Mouse (Mus musculus) thymus, postnatal 10 days (tissue): ENCODE data around the gene Snx21.

Source experiments
- DNase-seq, 2 experiments: peaks; one replicate each; pipeline ENCODE4 v3.0.0; 2021; ENCODE audit warnings: low spot score in 2 of 2

Snx21 gene

DNA sequence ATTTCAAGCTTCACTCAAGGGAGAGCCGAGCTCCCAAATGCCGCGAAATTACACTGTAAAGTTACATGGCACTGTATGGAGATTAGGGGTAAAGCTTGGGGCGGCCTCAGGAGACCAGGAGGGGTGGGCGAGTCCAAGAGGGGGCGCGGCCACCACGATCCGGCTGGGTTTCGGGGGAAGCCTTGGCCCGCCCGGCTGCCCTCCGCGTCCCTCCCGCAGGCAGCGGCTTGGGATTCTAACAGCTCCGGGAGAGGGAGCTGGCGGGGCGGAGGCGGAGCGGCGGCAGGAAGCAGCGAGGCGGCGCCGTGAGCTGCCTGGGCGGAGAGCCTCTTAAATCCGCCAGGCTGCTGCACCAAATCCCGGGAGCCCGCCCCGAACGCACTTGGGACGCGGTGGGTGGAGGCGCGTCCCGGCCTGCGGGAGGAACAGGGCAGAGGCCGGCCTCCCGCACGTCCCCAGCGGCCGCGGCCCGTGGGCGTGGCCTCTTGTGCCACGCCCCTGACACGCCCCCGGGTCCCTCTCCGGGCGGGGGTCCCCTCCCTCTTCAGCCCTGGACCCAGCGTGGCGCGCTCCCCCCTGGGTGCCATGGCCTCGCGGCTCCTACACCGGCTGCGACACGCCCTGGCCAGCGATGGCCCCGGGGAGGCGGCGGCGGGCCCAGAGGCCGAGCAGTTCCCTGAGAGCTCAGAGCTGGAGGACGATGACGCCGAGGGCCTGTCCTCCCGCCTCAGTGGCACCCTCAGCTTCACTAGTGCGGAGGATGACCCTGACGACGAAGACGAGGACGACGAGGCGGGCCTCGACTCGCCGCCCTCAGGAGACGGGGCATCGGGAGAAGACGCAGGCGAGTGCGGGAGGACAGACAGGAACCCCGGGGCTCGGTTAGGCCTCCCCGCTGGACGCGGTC lies at the start of gene Snx21:
Gene Snx21, plus strand, starts transcription at position 343 of the 907 bp plus-strand sequence.
- peak; percentile 40 to 53 for DNase-seq

DNA sequence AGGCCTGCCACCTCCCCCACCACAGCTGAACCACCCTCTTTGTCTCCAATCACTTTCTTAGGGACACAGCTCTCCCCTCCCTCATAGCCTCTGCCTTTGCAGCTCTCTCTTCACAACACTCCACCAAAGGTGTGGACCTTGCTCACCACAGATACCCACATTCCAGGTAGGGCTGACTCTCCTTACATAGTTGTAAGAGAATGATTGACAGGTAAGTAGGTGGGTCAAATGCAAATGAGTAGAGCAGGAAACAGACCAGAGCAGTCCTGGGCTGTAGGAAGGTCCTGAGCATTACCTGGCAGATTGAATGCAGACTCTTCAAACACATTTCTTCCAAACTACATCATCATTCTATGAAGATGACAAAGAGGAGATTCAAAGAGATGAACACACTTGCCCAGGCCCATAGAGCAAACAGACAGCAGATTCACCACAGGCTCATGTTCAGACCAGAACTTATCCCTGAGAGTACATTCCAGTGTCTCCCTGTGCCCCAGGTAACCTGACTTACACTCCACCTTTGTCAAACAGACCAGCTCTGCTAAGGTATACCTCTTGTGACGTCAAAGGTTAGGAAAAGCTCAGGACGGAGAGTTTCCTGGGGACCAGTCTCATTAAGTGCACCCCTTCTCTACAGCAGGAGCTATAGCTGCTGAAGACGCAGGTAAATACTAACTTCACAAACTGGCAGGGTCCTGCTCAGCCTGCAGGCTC lies 48.1 kb upstream of the Snx21 start:
- DNase-seq, result no peak

DNA sequence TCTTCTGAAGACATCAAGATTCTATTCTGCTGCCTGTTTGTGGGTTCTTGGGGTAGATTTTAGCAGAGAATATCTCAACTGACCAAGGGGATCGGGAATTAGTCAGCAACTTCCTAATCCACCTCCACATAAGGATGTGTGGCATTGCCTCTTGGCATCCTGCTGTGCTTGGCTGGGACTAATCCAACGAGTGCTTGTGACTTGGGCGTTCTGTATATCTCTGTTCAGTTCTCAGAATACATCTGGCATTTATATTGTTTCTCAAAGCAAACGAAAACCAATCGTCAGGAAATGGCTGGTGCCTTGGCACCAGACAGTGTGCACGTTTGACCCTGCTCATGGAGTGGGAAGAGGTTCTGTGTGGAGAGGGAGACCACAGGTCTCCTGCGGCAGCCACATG lies 45.7 kb upstream of the Snx21 start:
- no peak for DNase-seq

DNA sequence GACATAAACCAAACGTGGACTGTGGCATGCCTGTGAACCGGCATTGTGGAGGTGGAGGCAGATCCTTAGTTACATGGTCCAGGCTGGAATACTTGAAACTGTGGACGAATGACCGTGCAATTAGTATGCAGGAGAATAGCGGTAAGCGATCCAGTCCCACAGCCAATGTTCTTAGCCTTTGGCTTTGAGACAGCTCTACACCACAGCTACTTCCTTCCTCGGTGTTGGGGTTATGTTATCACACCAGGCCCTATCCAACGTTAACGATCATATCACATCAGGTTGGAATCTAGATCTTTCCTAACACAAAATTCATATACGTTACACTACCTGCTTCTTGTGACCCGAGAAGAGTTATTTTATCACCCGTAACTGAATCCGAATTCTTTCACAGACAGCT lies 40.6 kb upstream of the Snx21 start:
- no peak for DNase-seq

DNA sequence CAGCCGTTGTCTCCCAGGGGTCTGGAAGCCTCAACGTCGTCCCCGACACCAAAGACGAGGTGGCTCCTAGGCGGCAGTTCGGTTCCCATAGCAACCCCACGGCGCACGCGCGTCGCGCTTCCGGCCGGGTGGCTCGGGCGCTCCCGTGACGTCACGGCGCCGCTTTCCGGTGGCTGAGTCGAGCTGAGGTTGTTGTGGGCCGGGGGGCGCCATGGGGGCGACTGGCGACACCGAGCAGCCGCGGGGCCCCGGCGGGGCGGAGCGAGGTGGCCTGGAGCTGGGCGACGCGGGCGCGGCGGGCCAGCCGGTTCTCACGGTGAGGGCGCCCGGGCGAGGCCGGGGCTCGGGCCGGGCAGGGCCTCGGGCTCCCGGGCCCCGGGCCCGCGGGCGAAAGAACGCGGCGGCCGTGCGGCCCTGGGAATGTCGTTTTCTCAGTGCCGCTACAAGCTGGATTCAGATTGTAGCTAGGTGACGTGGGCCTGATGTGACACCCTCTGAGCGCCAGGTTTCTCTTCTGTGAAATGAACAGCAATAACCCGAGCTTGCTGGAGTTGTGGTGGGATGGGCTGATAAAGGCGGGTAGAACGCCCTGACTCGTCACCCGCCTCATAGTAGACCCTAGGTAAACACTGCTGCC lies 39.7 kb upstream of the Snx21 start, which contains the start of the genes Wfdc3 and Dnttip1:
Gene Wfdc3, minus strand, starts transcription at position 89 of the 637 bp plus-strand sequence.
Gene Dnttip1, plus strand, starts transcription at position 141 of the 637 bp plus-strand sequence.
- peak; percentile 91 to 98 for DNase-seq

DNA sequence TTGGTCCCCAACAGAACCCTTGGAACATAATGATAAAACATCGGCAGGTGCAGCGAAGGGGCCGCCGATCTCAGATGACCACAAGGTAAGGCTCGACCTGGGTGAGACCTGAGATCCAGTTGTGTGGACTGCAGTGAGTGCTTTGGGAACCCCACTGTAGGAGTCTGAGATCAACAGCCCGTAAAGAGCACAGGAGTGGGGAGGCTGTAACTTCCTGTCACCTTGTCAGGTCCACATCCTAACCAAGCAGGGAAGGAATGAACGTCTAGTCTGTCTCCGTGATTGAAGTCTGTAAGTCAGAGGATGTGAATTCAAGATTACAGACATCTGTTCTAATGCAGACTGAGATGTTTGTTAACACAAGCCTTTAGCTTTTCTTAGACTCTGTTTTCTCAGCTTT lies 38.9 kb upstream of the Snx21 start:
- no peak for DNase-seq

DNA sequence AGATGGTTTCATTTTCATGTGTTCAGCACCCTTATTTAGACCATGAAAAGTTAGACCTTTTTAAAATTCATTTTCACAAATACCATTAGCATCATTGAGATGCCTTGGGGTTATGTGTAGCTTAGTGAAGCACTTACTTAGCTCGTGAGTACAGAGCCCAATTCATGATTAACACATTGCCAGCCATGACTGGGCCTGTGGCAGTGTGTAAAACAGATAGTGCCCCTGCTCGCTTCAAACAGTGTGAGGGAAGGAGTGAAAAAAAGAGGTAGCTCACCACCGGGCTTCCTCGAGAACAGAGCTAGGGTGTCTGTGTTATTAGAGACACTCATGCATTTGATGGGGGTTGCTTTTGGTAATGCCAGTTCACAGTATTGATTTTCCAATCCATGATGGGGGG lies 37.4 kb upstream of the Snx21 start:
- no peak for DNase-seq

DNA sequence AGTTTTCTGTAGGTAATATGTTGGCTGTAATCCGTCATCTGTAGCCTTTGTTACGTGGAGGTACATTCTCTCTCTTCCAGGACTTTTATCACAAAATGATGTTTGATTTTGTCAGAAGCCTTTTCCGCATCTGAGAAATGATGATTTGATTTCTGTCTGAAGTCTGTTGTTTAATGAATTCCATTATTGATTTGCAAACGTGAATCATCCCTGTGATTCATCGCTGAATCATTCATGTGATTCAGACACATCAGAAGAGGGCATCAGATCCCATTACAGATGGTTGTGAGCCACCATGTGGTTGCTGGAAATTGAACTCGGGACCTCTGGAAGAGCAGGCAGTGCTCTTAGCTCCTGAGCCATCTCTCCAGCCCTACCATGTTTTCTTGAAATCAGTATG lies 36.6 kb upstream of the Snx21 start:
- DNase-seq, result no peak

DNA sequence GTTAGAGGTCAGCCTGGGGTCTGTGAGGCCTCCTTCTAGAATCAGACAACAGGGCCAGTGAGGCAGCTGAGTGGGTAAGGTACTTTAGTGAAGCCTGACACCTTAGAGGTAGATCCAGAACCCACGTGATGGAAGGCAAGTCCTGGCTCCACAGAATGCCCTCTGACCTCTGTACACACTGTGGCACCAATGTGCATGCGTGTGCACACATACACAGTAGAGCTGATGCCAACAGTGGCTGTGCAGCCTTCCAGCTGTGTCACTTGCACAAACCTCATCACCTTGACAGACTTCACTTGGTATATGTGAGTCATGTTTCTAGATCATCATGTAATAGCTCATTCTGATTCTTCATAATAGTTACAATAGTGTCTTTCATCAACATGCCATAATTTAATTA lies 33.2 kb upstream of the Snx21 start:
- DNase-seq, result no peak

DNA sequence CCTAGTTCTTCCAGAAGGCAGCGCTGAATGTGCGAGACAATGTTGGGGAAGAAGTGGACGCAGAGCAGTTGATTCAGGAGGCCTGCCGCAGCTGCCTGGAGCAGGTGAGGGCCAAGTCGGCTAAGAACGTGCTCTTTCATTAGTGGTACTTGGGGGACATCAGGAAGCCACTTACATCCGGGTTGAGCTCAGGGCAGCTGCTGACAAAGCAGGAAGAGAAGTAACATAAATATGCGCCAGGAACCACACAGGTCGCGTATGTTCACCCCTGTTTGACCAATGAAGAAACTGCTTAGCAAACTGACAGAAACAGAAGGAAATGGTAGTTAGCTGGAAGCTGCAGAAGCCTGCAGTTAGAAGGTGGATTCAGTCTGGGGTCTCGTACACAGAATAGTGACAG lies 31.5 kb upstream of the Snx21 start:
- DNase-seq, result no peak

DNA sequence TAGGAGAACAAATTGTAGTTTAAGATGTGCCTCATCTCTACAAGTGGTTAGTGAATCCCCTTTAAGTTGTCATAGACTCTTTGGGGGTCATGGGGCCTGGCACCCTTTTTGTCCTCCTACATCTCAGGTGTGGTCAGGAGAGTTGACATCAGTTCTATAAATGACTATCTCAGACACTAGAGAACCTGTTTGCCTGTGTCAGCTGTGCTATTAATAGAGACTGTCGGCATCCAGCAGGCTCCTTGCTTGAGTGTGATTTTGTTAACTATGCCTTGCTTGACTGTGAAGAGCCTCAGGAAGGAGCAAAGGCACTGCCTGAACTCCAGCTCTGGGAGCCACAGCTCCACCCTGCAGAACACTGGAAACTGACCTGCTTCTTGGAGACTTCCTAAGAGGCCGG lies 30.8 kb upstream of the Snx21 start:
- no peak for DNase-seq

DNA sequence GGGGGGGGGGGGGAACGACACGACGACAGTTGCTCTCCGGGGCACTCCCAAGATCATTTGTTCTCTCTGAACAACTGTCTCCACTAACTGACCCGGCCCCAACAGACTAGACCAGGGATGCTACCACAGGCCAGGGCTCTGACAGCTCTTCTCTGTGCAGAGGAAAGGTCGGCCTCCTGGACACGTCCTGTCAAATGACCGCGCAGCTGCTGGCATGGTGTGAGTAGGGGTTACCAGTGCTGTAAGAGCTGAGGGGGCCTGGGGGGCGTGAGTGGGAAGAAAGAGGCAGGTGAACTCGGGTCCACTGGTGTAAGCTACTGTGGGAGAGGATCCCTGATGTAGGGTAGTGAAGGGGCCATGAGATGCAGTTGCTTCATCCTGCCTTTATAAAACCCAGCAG lies 27.8 kb upstream of the Snx21 start:
- DNase-seq, result no peak

DNA sequence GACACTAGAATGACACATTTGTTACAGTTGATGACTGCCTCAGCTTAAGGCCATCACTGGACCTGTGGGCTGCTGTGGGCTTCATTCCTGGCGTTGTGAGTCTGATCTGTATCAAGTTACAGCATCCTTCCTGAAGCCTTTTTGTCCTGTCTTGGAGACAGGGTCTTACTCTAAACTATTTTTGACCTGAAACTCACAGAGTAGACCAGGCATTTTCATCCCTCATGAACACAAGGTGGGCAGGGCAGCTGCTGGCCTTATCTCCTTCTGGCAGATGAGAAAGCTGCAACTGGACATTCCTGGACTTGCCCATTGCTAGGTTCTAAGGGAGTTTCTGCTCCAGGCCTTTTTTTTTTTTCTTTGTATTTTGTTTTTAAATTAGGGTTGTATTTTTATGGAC lies 26.9 kb upstream of the Snx21 start:
- no peak for DNase-seq

DNA sequence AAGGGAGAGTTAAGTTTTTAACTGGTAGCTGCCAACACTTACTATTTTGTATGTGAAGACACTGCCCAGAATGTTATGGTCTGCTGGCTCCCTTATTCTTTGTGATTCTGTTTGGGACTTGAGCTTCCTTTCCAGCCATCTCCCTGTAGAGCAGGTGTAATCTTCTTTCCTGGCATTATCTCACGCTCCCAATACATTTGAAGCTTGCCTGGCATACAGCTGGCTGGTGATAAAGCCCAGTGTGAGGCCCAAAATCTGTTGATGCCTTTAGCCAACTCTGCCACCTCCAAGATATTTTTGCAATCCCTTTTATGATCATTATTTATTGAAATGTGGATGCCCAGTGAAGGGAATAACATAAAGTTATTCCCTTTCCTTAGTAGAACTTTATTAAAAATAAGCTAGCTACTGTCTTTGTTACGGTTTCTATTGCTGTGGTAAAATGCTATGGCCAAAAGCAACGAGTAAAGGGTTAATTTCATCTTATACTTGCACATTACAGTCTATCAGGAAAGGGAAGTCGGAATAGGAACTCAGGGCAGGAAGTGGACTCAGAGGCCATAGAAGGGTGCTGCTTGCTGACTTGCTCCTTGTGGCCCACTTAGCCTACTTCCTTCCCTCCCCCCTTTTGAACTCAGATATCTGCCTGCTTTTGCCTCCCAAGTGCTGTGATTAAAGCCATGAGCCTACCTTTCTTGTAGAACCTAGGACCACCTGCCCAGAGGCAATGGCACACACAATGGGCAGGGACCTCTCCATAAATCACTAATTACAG lies 25.4 kb upstream of the Snx21 start:
- DNase-seq, result no peak

DNA sequence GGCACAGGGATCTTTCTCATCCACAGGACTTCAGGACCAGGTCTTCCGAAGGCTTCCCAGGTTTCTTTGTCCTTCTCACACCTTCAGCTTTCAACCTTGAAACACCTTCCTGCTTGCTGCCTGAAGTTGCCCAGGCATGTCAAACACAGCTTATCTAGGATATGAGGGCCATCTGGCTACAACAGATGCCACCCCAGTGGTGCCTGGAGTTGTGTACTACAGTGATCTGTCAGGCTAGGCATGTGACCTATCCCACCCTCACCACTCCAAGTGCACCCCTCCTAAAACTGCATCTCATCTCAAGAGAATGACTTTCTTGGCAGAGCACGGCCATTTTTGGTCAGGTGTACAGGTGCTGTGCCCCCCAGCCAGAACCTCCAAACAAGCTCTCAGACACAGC lies 24.1 kb upstream of the Snx21 start:
- no peak for DNase-seq

DNA sequence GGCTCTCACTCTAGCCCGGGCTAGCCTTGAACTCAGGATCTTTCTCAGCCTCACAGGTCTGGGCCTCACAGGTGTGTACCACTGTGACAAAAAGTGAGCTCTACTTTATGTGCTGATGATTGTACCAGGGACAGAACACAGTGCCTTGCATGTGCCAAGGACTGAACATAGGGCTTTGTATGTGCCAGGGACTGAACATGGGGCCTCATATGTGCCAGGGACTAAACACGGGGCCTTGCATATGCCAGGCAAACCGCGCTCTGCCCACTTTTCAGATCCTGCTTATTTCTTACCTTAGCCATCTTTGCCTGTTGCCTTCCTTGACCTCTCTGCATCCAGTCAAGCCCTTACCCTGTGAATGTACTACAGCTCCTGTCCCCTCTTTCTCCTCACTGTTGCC lies 23.7 kb upstream of the Snx21 start:
- no peak for DNase-seq

DNA sequence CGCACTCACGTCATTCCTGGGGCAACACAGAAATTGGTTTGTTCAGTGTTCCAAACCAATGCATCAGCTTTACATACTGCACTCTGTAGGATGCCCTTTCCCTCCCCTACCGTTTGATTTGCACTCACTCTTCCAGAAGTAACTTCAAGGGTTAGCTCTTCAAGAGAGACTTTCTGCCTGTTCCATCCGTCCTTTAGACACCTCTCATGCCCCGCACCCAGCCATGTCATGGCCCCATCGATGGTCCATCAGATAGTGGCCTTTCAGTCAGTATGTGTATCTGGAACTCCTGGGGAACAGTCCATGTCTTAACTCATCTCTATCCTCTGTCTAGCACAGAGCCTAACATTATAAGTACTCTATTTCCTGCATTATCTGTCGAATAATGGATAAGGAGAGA lies 23.0 kb upstream of the Snx21 start:
- no peak for DNase-seq

DNA sequence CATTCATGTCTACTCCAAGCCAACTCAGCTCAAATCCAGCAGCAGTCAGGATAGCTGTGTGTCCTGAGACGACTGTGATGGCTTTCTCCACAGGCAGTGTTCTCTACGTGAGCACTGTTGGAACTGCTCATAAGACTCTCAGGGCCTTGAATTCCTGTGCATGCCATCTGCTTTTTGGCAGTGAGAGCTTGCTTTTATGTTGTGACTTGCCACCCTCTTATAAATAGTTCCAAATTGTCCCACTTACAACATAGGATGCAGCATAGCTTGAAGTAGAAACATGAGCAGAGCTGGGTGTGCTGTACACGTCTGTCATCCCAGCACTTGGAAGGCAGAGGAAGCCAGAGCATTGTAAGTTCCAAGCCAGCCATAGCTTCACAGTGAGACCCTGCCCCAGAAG lies 19.8 kb upstream of the Snx21 start:
- DNase-seq, result no peak

DNA sequence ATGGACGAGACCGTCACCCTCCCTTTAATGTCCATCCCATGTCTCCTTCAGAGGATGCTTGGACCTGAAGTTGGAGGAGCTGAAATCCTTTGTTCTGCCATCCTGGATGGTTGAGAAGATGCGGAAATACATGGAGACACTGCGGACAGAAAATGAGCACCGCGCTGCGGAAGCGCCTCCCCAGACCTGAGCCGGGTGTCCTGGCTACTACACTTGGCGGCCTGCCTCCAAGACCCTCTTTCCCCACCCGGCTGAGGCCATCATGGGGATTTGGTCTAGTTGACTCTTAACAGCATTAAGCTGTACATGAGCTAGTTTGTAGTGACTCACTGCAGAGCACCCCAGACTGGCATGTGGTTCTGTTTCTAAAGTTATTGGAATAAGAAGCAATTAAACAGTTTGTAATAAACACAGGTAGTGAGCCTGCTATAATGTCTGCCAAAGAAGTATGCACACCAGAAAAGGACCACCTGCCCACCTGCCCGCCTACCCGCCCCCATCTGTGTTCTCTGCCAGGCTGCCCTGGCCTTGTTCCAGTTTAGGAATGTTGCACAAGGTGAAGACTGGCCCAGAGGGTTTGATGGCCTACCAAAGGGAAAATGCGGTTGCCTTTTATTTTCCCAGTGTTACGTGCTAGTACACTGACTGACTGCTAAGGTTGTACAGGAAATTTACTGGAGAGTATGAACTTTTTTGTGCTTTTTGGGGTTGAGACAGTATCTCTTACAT lies 17.6 kb upstream of the Snx21 start:
- no peak for DNase-seq

DNA sequence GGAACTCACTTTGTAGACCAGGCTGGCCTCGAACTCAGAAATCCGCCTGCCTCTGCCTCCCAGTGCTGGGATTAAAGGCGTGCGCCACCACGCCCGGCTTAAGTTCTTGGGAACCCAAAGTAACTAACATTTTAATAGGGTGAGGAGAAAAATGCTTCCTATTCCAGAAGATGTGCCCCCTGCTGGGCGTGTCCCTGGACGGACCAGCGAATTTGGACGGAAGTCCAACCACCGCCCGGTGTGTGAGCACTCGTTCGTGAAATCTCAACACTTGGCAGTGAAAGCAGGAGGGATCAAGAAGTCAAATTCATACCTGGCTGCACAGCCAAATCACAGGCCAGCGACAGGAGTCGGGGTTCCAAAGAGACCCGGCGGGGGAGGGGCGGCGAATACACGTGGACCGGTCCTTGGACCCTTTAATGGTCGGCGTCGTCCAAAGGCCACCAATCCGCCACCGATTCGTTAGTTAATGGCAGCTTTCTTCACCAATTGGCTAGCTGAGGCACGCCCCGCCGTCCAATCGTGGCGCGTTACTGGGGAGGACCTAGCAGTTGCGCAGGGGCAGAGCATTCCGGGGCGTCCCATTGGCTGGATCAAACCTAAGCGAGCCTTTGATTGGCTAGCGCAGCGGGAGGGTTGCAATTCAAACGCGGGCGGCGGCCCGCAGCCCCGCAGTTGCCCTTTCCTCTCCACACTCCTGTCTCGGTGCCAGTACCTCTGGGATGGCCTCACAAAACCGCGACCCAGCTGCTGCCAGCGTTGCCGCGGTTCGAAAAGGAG lies 16.2 kb upstream of the Snx21 start, which contains the start of gene Ube2c:
Gene Ube2c, plus strand, starts transcription at position 641 of the 780 bp plus-strand sequence.
- DNase-seq, result peak; percentile 95 to 97
